Mouse (Mus musculus) thymus, postnatal 36 days (tissue): Measurements from ENCODE around the gene Ptprn2.

ENCODE experiments used
- DNase-seq, 2 experiments: peaks; one replicate each; pipeline ENCODE4 v3.0.0; 2022; ENCODE audit warnings: mixed read lengths in 2 of 2

The Ptprn2 gene

DNA sequence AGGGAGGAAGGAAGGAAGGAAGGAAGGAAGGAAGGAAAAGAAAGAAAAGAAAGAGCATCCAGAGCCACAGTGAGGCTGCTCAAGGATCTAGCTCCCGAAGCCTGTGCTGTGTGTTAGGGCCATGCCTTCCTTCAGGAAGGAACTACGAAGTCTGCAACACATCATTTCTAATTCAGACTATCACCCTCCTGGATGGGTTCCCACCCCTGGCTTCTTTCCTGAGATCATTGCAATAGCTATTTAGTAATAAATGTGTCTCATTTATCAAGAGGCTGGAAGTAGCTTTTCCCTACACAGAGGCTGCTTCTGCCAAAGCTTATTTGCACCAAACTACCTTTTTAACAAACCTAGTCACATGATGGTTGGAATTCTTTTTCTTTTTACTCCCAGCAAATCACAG, 801.9 kb downstream of the Ptprn2 start:
- no peak for DNase-seq

DNA sequence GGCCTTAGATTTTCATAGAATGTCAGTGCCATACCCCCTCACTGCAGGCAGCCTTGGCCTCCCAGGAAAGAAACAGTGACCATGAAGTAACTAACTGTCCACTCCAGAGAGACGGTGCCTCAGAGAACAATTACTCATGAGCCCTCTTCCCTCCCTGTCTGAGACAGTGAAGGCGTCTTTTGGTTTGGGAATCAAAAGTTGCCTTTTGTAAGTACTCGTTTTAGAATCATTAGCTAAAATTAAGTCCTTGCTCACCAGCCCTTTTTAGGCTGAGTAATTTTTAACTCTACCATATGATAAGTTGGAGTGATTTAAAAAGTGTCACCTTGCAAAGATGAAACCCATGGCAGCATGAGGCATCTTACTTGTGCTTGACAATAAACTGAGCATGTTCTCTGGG, 806.4 kb downstream of the Ptprn2 start:
- DNase-seq, result no peak

DNA sequence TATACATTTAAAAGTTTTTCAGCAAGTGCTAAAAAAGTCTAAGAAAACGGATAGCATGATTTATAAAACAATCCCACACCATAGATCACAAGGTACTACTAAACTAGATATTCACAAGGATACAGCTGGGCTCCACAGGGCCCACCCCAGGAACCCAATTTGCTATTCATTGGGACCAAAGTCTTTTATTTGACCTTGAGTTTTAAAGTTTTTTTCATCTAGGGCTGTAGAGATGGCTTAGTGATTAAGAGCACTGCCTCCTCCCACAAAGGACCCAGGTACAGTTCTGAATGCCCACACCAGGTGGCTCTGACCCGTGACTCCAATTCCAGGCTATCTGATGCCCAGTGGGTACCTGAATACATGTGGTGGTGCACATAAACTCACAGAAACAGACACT, 811.3 kb downstream of the Ptprn2 start:
- no peak for DNase-seq

DNA sequence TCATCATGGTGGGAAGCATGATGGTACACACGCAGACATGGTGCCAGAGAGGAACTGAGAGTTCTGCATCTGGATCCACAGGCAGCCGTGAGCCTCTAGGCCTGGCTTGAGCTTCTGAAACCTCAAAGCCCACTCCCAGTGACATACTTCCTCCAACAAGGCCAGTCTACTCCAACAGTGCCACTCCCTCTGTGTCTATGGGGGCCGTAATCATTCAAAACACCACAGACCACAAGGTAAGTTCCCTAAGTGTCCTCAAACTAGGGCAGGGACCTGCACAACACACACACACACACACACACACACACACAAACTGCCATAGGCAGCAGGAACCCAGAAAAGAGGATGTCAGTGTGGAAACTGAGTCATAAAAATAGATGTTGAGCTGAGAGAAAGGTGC, 813.6 kb downstream of the Ptprn2 start:
- no peak for DNase-seq

DNA sequence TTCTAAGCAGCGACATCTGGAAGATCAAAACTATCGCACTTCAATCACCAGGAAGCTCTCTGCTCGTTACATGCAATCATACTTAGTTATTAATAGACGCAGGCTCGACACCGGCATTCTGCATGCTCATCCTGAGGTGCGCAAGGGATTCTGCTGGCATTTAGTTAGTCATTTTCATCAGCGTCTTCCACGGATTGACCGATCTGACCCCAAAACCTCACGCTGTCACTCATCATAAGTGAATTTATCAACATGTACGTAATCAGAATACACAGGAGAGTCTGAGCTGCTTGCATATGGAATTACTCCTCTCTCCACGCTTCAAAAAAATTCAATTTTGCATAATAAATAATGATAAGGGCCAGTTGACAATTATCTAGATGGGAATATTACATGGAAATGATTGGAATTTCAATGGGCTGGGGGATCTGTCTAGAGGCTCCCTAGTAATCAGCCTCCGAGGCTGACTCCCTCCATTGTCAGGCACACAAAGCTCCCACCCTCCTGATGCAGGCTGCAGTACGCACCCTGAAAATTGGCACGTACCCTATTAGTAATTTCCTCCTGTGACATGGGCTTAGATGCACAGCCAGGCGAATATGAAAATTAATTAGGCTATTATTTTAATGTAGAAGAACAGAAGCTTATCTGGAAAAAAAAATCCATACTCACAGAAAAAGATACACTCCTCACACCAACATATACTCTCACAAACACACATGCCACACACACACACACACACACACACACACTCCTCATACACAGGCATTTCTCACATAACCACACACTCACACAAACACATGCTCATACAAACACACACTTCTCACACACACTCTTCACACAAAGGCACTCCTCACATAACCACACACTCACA, 819.5 kb downstream of the Ptprn2 start:
- DNase-seq, result no peak

DNA sequence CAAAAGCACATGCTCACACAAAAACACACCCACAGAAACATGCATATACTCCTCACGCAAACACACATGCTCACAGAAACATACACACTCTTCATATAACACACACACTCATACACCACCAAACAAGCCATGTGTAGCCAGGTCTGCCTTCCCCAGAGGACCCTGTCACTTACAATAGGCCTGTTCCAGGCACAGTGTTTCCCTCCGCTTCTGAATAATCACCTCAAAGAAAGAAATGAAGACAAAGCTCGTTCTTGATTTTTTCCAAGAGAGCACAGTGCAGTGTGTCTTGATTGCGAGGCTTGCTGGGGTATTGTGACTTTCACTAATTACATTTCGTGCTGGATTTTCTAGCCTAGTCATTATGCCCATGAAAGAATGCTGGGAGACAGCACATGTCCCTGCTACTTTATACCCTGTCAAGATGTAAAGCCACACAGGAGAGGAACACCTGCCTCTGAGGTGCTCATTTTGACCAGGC, 820.1 kb downstream of the Ptprn2 start:
- no peak for DNase-seq

DNA sequence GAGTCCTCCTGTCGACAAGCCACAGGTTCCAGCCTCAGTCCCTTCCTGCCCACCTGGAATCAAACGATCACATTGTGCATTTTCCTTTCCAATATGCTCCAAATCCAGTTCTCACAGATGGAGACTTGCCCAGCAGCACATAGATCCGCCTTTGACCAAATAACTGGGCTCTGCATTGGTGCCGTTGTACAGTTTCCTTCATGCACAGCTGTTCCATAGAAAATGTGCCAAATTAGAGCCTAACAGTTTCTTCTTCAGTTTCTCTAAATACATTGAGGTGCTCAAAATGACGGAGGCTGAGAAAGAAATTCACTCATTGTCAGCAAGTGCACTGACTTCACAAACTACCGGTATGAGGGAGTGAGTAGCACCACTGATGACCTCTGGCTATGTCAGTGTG, 826.6 kb downstream of the Ptprn2 start:
- DNase-seq, result no peak

DNA sequence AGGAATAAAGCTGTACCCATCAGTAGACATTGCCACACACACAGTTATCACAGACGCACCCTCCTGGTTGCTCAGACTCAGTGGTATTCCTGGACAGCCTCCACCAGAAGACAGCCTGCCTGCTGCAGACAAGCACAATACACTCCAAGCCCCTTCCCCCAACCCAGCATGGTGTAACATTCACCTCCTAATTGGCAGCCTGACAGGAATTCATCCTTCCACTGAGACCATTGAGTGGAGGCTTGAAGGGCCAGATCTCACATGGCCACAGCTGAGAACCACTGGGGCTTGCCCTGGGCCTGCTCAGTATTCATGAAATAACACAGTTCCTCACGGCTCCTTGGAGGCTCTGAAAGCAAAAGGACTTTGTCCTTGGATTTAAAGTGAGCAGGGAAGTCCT, 829.5 kb downstream of the Ptprn2 start:
- DNase-seq, result no peak

DNA sequence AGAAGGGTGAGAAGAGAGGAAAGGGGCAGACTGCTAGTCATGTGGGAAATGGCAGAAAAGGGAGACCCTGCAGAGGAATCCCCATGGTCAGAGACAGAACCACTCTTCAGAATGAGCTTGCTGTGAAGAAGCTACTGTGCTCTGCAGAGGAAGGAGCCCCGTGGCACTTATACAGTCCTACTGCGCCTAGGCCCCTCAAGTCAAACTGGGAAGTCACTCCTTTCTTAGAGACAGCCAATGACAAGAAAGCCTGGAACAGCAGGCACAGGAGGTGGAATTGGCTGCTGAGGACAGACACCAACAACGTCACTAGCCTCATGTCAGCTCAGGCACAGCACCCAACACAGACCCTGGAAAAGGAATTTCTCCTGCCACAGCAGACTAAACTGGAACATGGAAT, 830.1 kb downstream of the Ptprn2 start:
- no peak for DNase-seq

DNA sequence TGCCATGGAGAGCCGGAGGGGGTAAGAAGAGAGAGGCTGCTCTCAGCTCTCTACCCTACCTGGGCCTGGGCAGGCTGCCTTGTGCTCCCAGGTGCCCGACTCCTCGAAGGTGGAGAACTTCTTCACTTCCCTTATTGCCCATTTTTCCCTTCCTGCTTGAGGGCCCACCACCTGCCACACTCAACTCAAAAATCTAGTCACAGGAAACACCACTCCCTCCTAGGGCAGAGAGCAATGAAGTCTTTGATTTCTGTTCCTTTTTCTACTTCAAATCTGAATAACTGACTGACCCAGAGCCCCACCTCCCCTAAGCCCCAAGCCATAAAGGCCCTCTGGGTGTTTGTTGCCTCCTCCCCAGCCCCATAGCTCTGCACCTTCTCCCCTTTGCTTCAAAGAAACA, 832.7 kb downstream of the Ptprn2 start:
- DNase-seq, result no peak

DNA sequence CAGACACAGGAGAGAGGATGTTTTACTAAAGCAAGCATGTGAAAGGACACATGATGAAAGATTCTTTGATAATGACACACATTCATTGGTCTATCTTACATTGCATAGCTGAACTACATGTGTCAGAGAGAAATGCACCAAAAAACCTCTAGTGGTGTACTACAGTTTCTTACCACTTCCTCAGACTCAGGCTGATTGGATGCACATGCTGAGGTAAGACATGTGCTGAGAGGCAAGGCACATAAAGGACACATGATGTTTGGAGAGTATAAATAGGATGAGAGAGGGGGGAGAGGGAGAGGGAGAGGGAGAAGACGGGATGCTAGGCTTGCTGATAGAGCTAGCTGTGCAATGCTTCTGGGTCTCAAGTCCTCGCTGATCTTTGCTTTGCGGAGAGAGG, 837.5 kb downstream of the Ptprn2 start:
- no peak for DNase-seq
